Mouse (Mus musculus): ENCODE data around the gene Csnk1g1.

- TF ChIP-seq CTCF (IDR thresholded peaks at IDR 0.05; ENCODE audit: low read depth) (no peak), EP300 (optimal IDR thresholded peaks at IDR 0.05) (no peak)
These were observed 144.0 kb downstream of the Csnk1g1 start for GRCm38 (mm10) chr9:66052731-66053130.

All from stomach, postnatal 0 days (tissue).